Mouse (Mus musculus): ENCODE results near the gene P2ry14. TPM values are rescaled to one million over a fixed set of nuclear protein-coding genes. Genes with fewer than 3 reads are reported as not detected.

P2ry14 gene
- polyA plus RNA-seq, 1 experiment from 2014 or later: 2.8 TPM

- H3K4me3 ChIP-seq (ENCODE audit: low read length): no peak overlapping the region
- H3K36me3 ChIP-seq (ENCODE audit: control insufficient read depth, insufficient read depth): no peaks in the 10 kb centered on the region
- H3K4me1 ChIP-seq (ENCODE audit: control insufficient read depth, insufficient read depth, low read length): peaks cover 15% of the 10 kb centered on the region
- WGBS: 66% methylated on average over 12 of the region's 12 CpGs
- H3K9me3 ChIP-seq (replicated peaks; ENCODE audit: control insufficient read depth, low read length): no peaks in the 10 kb centered on the region
- H3K27ac ChIP-seq (ENCODE audit: low read length): no peak overlapping the region
- H3K9ac ChIP-seq (ENCODE audit: low read length): no peak overlapping the region
- no peak overlapping the region for H3K4me2 ChIP-seq (ENCODE audit: low read depth, low read length)
- H3K27me3 ChIP-seq (ENCODE audit: control insufficient read depth, insufficient read depth, low read length): no peaks in the 10 kb centered on the region
- no peak for ATAC-seq (replicated peaks; ENCODE audit: extremely low read depth, insufficient read depth, low FRiP score)
Observed at GRCm38 (mm10) chr3:59138946-59139468, 14.4 kb downstream of the P2ry14 start.

GRCm38 (mm10) chr3:59135911-59136653, 17.3 kb downstream of the P2ry14 start:
- 67% methylated on average over 5 of the region's 5 CpGs for WGBS
- H3K4me2 ChIP-seq (ENCODE audit: low read depth, low read length): no peak overlapping the region

GRCm38 (mm10) chr3:59133189-59133588, 20.2 kb downstream of the P2ry14 start:
- WGBS: 44% methylated on average over 5 of the region's 5 CpGs
- H3K4me1 ChIP-seq (ENCODE audit: control insufficient read depth, insufficient read depth, low read length): peaks cover 12% of the 10 kb centered on the region
- H3K9ac ChIP-seq (ENCODE audit: low read length): no peak overlapping the region
- no peak for ATAC-seq (replicated peaks; ENCODE audit: extremely low read depth, insufficient read depth, low FRiP score)
- H3K4me2 ChIP-seq (ENCODE audit: low read depth, low read length): no peak overlapping the region
- no peak overlapping the region for H3K4me3 ChIP-seq (ENCODE audit: low read length)
- H3K27me3 ChIP-seq (ENCODE audit: control insufficient read depth, insufficient read depth, low read length): no peaks in the 10 kb centered on the region
- no peak overlapping the region for H3K27ac ChIP-seq (ENCODE audit: low read length)
- no peaks in the 10 kb centered on the region for H3K36me3 ChIP-seq (ENCODE audit: control insufficient read depth, insufficient read depth)
- no peaks in the 10 kb centered on the region for H3K9me3 ChIP-seq (replicated peaks; ENCODE audit: control insufficient read depth, low read length)

More at GRCm38 (mm10) chr3:59135911-59136653, 17.3 kb downstream of the P2ry14 start:
- H3K4me3 ChIP-seq (ENCODE audit: low read length): no peak overlapping the region
- no peak overlapping the region for H3K9ac ChIP-seq (ENCODE audit: low read length)
- ATAC-seq (replicated peaks; ENCODE audit: extremely low read depth, insufficient read depth, low FRiP score): no peak
- H3K4me1 ChIP-seq (ENCODE audit: control insufficient read depth, insufficient read depth, low read length): peaks cover 9% of the 10 kb centered on the region; the same call in 1 of the 2 replicates
- H3K27me3 ChIP-seq (ENCODE audit: control insufficient read depth, insufficient read depth, low read length): no peaks in the 10 kb centered on the region
- no peak overlapping the region for H3K27ac ChIP-seq (ENCODE audit: low read length)
- H3K9me3 ChIP-seq (replicated peaks; ENCODE audit: control insufficient read depth, low read length): no peaks in the 10 kb centered on the region
- no peaks in the 10 kb centered on the region for H3K36me3 ChIP-seq (ENCODE audit: control insufficient read depth, insufficient read depth)

GRCm38 (mm10) chr3:59131966-59132365, 21.5 kb downstream of the P2ry14 start:
- Histone ChIP-seq H3K27ac (ENCODE audit: low read length) (no peak overlapping the region), H3K9me3 (replicated peaks; ENCODE audit: control insufficient read depth, low read length) (no peaks in the 10 kb centered on the region), H3K4me3 (ENCODE audit: low read length) (no peak overlapping the region), H3K4me2 (ENCODE audit: low read depth, low read length) (no peak overlapping the region), H3K36me3 (ENCODE audit: control insufficient read depth, insufficient read depth) (no peaks in the 10 kb centered on the region), H3K4me1 (ENCODE audit: control insufficient read depth, insufficient read depth, low read length) (peaks cover 12% of the 10 kb centered on the region), H3K27me3 (ENCODE audit: control insufficient read depth, insufficient read depth, low read length) (no peaks in the 10 kb centered on the region), H3K9ac (ENCODE audit: low read length) (no peak overlapping the region)
- no peak for ATAC-seq (replicated peaks; ENCODE audit: extremely low read depth, insufficient read depth, low FRiP score)
- 68% methylated on average over 4 of the region's 4 CpGs for WGBS

GRCm38 (mm10) chr3:59131081-59131480, 22.3 kb downstream of the P2ry14 start:
- H3K9me3 ChIP-seq (replicated peaks; ENCODE audit: control insufficient read depth, low read length): no peaks in the 10 kb centered on the region
- H3K4me1 ChIP-seq (ENCODE audit: control insufficient read depth, insufficient read depth, low read length): peaks cover 12% of the 10 kb centered on the region
- H3K27me3 ChIP-seq (ENCODE audit: control insufficient read depth, insufficient read depth, low read length): no peaks in the 10 kb centered on the region
- peak overlapping the region; percentile 4; the same call in 1 of the 2 replicates for H3K27ac ChIP-seq (ENCODE audit: low read length)
- H3K9ac ChIP-seq (ENCODE audit: low read length): no peak overlapping the region
- 42% methylated on average over 4 of the region's 4 CpGs for WGBS
- no peaks in the 10 kb centered on the region for H3K36me3 ChIP-seq (ENCODE audit: control insufficient read depth, insufficient read depth)
- H3K4me2 ChIP-seq (ENCODE audit: low read depth, low read length): no peak overlapping the region
- 0 out of 2 replicates have a peak, but pooled peaks have one; percentile 37 for ATAC-seq (replicated peaks; ENCODE audit: extremely low read depth, insufficient read depth, low FRiP score)
- H3K4me3 ChIP-seq (ENCODE audit: low read length): no peak overlapping the region

GRCm38 (mm10) chr3:59130431-59130830, 23.0 kb downstream of the P2ry14 start:
- H3K4me2 ChIP-seq (ENCODE audit: low read depth, low read length): 0 out of 2 replicates have a peak overlapping the region, but pooled peaks have one; percentile 18
- no peak overlapping the region for H3K9ac ChIP-seq (ENCODE audit: low read length)

GRCm38 (mm10) chr3:59129547-59129946, 23.9 kb downstream of the P2ry14 start:
- Histone ChIP-seq H3K4me2 (ENCODE audit: low read depth, low read length) (no peak overlapping the region), H3K9me3 (replicated peaks; ENCODE audit: control insufficient read depth, low read length) (no peaks in the 10 kb centered on the region), H3K36me3 (ENCODE audit: control insufficient read depth, insufficient read depth) (no peaks in the 10 kb centered on the region), H3K4me3 (ENCODE audit: low read length) (no peak overlapping the region), H3K9ac (ENCODE audit: low read length) (no peak overlapping the region), H3K27me3 (ENCODE audit: control insufficient read depth, insufficient read depth, low read length) (no peaks in the 10 kb centered on the region), H3K4me1 (ENCODE audit: control insufficient read depth, insufficient read depth, low read length) (peaks cover 23% of the 10 kb centered on the region), H3K27ac (ENCODE audit: low read length) (no peak overlapping the region)
- no peak for ATAC-seq (replicated peaks; ENCODE audit: extremely low read depth, insufficient read depth, low FRiP score)
- WGBS: 86% methylated on average over 3 of the region's 3 CpGs

More at GRCm38 (mm10) chr3:59130431-59130830, 23.0 kb downstream of the P2ry14 start:
- H3K9me3 ChIP-seq (replicated peaks; ENCODE audit: control insufficient read depth, low read length): no peaks in the 10 kb centered on the region
- no peaks in the 10 kb centered on the region for H3K36me3 ChIP-seq (ENCODE audit: control insufficient read depth, insufficient read depth)
- no peaks in the 10 kb centered on the region for H3K27me3 ChIP-seq (ENCODE audit: control insufficient read depth, insufficient read depth, low read length)
- WGBS: 63% methylated on average over 8 of the region's 8 CpGs
- no peak overlapping the region for H3K4me3 ChIP-seq (ENCODE audit: low read length)
- no peak for ATAC-seq (replicated peaks; ENCODE audit: extremely low read depth, insufficient read depth, low FRiP score)
- H3K27ac ChIP-seq (ENCODE audit: low read length): no peak overlapping the region; the same call in 1 of the 2 replicates
- H3K4me1 ChIP-seq (ENCODE audit: control insufficient read depth, insufficient read depth, low read length): peaks cover 17% of the 10 kb centered on the region

- Histone ChIP-seq H3K27ac (ENCODE audit: low read length) (no peak overlapping the region), H3K4me1 (ENCODE audit: control insufficient read depth, insufficient read depth, low read length) (peaks cover 23% of the 10 kb centered on the region), H3K4me3 (ENCODE audit: low read length) (no peak overlapping the region), H3K27me3 (ENCODE audit: control insufficient read depth, insufficient read depth, low read length) (no peaks in the 10 kb centered on the region), H3K4me2 (ENCODE audit: low read depth, low read length) (no peak overlapping the region), H3K36me3 (ENCODE audit: control insufficient read depth, insufficient read depth) (no peaks in the 10 kb centered on the region), H3K9ac (ENCODE audit: low read length) (no peak overlapping the region), H3K9me3 (replicated peaks; ENCODE audit: control insufficient read depth, low read length) (no peaks in the 10 kb centered on the region)
- no peak for ATAC-seq (replicated peaks; ENCODE audit: extremely low read depth, insufficient read depth, low FRiP score)
- WGBS: 77% methylated on average over 20 of the region's 20 CpGs
Observed at GRCm38 (mm10) chr3:59128681-59129080, 24.7 kb downstream of the P2ry14 start.

Measured in heart, embryonic 16.5 days (tissue).